Mouse (Mus musculus): Measurements from ENCODE around the gene Fam131c. TPM values are rescaled to one million over a fixed set of nuclear protein-coding genes. Genes with fewer than 3 reads are reported as not detected.

Gene Fam131c
- polyA plus RNA-seq, 1 experiment from 2014 or later, result 0.70 TPM

DNA sequence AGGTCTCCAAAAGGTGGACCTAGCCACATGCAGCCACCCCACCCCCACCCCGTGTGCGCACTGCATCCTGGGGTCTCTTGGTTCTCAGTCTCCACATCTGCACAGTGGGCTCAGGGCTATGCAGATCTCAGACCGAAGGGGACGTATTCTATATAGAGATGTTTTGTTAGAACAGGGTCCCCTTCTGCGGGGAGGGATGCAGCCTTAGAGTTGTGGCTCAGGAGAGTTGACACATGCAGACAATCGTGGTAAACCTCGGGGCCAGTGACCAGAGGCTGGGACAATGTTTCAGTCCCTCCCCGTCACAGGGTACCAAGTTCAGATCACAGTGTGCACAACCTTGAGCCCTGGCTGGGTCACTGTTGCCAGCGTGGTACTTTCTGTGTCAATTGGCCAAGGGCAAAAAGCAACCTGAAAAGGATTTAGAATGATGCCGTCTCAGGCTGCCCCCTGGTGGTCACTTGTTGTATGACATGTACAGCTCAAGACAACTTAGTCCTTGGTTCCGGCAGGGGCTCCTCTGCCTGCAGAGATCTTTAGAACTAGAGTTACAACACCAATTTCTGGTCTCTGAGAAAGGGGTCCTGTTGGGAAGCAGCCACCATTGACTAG lies 5.0 kb upstream of the Fam131c start:
- Histone ChIP-seq H3K4me1 (peaks cover 53% of the 10 kb centered on the region), H3K36me3 (no peaks in the 10 kb centered on the region), H3K27ac (replicated peaks) (peak overlapping the region; percentile 10; the same call in 1 of the 2 replicates), H3K4me3 (no peak overlapping the region), H3K9me3 (replicated peaks) (no peaks in the 10 kb centered on the region), H3K27me3 (ENCODE audit: low read depth, poor library complexity, severe bottlenecking) (peaks cover 72% of the 10 kb centered on the region)
- DNase-seq (ENCODE audit: low spot score), result peak; percentile 88
- 28% methylated on average over 11 of the region's 11 CpGs for WGBS

DNA sequence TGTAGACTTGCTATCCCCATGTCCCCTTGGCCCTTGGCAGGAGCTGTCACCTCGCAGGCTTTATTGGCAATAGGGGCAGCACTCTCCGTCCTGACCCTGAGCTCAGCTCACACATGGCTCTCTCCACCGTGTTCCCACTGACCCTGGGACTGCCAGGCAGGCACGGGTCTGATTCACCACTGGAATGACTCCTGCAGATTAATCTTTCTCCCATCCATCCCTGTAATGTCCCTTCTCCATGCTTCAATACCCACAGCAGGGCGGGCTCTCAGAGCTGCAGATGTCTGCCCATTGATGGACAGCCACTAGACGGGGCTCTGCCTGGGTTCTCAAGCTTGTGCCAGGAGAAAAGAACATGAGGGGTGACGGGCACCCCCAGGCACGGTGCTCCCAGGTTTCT lies 2.9 kb upstream of the Fam131c start:
- H3K9me3 ChIP-seq (replicated peaks), result no peaks in the 10 kb centered on the region
- H3K36me3 ChIP-seq, result no peaks in the 10 kb centered on the region
- no peak overlapping the region for H3K4me3 ChIP-seq
- peaks cover 92% of the 10 kb centered on the region for H3K27me3 ChIP-seq (ENCODE audit: low read depth, poor library complexity, severe bottlenecking)
- H3K4me1 ChIP-seq, result peaks cover 50% of the 10 kb centered on the region
- WGBS, result 67% methylated on average over 8 of the region's 8 CpGs
- no peak for DNase-seq (ENCODE audit: low spot score)
- no peak overlapping the region for H3K27ac ChIP-seq (replicated peaks)

DNA sequence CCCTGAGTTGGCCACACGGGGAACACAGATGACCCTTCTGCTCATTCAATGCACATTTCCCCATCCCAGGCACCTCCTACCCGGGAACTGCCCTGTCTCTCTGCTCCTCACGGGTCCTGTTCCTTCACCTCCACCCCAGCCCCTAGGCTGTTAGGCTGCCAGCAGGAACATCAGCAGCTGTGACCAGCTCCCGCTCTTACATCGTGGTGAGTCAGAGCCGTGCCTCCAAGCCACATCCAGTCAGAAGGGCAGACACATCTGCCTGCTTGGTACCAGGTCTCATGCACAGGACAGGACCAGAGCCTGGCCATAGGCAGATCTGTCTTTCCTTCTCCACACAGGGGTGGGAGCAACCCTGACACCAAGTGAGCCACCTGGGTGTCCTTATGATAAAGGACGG lies 2.1 kb upstream of the Fam131c start:
- H3K9me3 ChIP-seq (replicated peaks), result no peaks in the 10 kb centered on the region
- peaks cover 43% of the 10 kb centered on the region for H3K4me1 ChIP-seq
- WGBS, result 59% methylated on average over 7 of the region's 7 CpGs
- no peak overlapping the region for H3K4me3 ChIP-seq
- DNase-seq (ENCODE audit: low spot score), result no peak
- H3K27me3 ChIP-seq (ENCODE audit: low read depth, poor library complexity, severe bottlenecking), result peaks cover 97% of the 10 kb centered on the region
- H3K36me3 ChIP-seq, result no peaks in the 10 kb centered on the region
- no peak overlapping the region; the same call in 1 of the 2 replicates for H3K27ac ChIP-seq (replicated peaks)

- WGBS, result 93% methylated on average over 5 of the region's 5 CpGs
- Histone ChIP-seq H3K27me3 (ENCODE audit: low read depth, poor library complexity, severe bottlenecking) (peaks cover 44% of the 10 kb centered on the region), H3K36me3 (no peaks in the 10 kb centered on the region), H3K4me1 (peaks cover 13% of the 10 kb centered on the region), H3K27ac (replicated peaks) (no peak overlapping the region), H3K4me3 (no peak overlapping the region), H3K9me3 (replicated peaks) (no peaks in the 10 kb centered on the region)
- DNase-seq (ENCODE audit: low spot score), result no peak
These were observed 4.4 kb downstream of the Fam131c start for GRCm38 (mm10) chr4:141372426-141372825.

GRCm38 (mm10) chr4:141379674-141380073 lies 11.7 kb downstream of the Fam131c start:
- Histone ChIP-seq H3K4me1 (peaks cover 27% of the 10 kb centered on the region), H3K4me3 (no peak overlapping the region), H3K9me3 (replicated peaks) (no peaks in the 10 kb centered on the region), H3K27me3 (ENCODE audit: low read depth, poor library complexity, severe bottlenecking) (peaks cover 52% of the 10 kb centered on the region), H3K27ac (replicated peaks) (no peak overlapping the region), H3K36me3 (no peaks in the 10 kb centered on the region)
- DNase-seq (ENCODE audit: low spot score), result no peak
- WGBS, result 74% methylated on average over 8 of the region's 8 CpGs

DNA sequence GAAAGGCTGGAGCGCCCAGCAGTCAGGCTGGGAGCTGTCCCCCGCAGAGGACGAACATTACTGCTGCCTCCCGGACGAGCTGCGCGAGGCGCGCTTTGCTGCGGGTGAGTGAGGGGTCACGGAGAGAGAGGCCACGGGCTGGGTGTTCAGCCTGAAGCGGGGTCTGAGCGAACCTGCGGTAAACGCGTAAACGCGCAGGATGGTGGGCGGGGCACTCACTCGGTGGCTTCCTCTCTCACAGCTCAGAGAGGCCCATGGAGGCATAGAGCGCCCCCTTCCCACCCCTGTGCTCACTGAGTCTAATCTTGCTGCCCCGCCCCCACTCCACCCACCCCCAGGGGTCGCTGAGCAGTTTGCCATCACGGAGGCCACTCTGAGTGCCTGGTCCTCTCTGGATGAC lies 14.4 kb downstream of the Fam131c start:
- peak; percentile 38 for DNase-seq (ENCODE audit: low spot score)
- no peaks in the 10 kb centered on the region for H3K36me3 ChIP-seq
- WGBS, result 1% methylated on average over 25 of the region's 25 CpGs
- peaks cover 59% of the 10 kb centered on the region for H3K27me3 ChIP-seq (ENCODE audit: low read depth, poor library complexity, severe bottlenecking)
- no peak overlapping the region; the same call in 1 of the 2 replicates for H3K27ac ChIP-seq (replicated peaks)
- H3K9me3 ChIP-seq (replicated peaks), result no peaks in the 10 kb centered on the region
- H3K4me3 ChIP-seq, result peak overlapping the region; percentile 53
- H3K4me1 ChIP-seq, result peaks cover 33% of the 10 kb centered on the region

- Histone ChIP-seq H3K36me3 (no peaks in the 10 kb centered on the region), H3K4me1 (peaks cover 33% of the 10 kb centered on the region), H3K4me3 (no peak overlapping the region), H3K27ac (replicated peaks) (no peak overlapping the region), H3K9me3 (replicated peaks) (no peaks in the 10 kb centered on the region), H3K27me3 (ENCODE audit: low read depth, poor library complexity, severe bottlenecking) (peaks cover 50% of the 10 kb centered on the region)
- DNase-seq (ENCODE audit: low spot score), result peak; percentile 71
- under 1% methylated on average over 7 of the region's 7 CpGs for WGBS
These were observed 17.3 kb downstream of the Fam131c start for GRCm38 (mm10) chr4:141385275-141385674.

GRCm38 (mm10) chr4:141386150-141386549 lies 18.1 kb downstream of the Fam131c start:
- peaks cover 42% of the 10 kb centered on the region for H3K27me3 ChIP-seq (ENCODE audit: low read depth, poor library complexity, severe bottlenecking)
- no peaks in the 10 kb centered on the region for H3K9me3 ChIP-seq (replicated peaks)
- peaks cover 33% of the 10 kb centered on the region for H3K4me1 ChIP-seq
- WGBS, result 72% methylated on average over 7 of the region's 7 CpGs
- H3K27ac ChIP-seq (replicated peaks), result no peak overlapping the region
- DNase-seq (ENCODE audit: low spot score), result no peak
- no peaks in the 10 kb centered on the region for H3K36me3 ChIP-seq
- H3K4me3 ChIP-seq, result no peak overlapping the region

GRCm38 (mm10) chr4:141387093-141387784 lies 19.2 kb downstream of the Fam131c start:
- WGBS, result 19% methylated on average over 5 of the region's 5 CpGs
- no peaks in the 10 kb centered on the region for H3K36me3 ChIP-seq
- DNase-seq (ENCODE audit: low spot score), result peak; percentile 78
- H3K27ac ChIP-seq (replicated peaks), result peak overlapping the region; percentile 61; the same call in 1 of the 2 replicates
- H3K4me3 ChIP-seq, result no peak overlapping the region
- no peaks in the 10 kb centered on the region for H3K9me3 ChIP-seq (replicated peaks)
- H3K27me3 ChIP-seq (ENCODE audit: low read depth, poor library complexity, severe bottlenecking), result peaks cover 31% of the 10 kb centered on the region
- H3K4me1 ChIP-seq, result peaks cover 30% of the 10 kb centered on the region

GRCm38 (mm10) chr4:141387933-141388332 lies 19.9 kb downstream of the Fam131c start:
- Histone ChIP-seq H3K4me3 (no peak overlapping the region), H3K27ac (replicated peaks) (no peak overlapping the region), H3K9me3 (replicated peaks) (no peaks in the 10 kb centered on the region), H3K36me3 (no peaks in the 10 kb centered on the region), H3K27me3 (ENCODE audit: low read depth, poor library complexity, severe bottlenecking) (peaks cover 24% of the 10 kb centered on the region), H3K4me1 (peaks cover 23% of the 10 kb centered on the region)
- no peak for DNase-seq (ENCODE audit: low spot score)
- WGBS, result 70% methylated on average over 5 of the region's 5 CpGs

GRCm38 (mm10) chr4:141389366-141390150 lies 21.5 kb downstream of the Fam131c start:
- Histone ChIP-seq H3K27me3 (ENCODE audit: low read depth, poor library complexity, severe bottlenecking) (peaks cover 12% of the 10 kb centered on the region), H3K36me3 (no peaks in the 10 kb centered on the region), H3K4me3 (no peak overlapping the region), H3K27ac (replicated peaks) (no peak overlapping the region), H3K4me1 (peaks cover 8% of the 10 kb centered on the region), H3K9me3 (replicated peaks) (no peaks in the 10 kb centered on the region)
- no peak for DNase-seq (ENCODE audit: low spot score)
- WGBS, result 72% methylated on average over 18 of the region's 18 CpGs

- H3K4me3 ChIP-seq, result no peak overlapping the region
- WGBS, result 84% methylated on average over 12 of the region's 12 CpGs
- DNase-seq (ENCODE audit: low spot score), result no peak
- H3K9me3 ChIP-seq (replicated peaks), result no peaks in the 10 kb centered on the region
- no peaks in the 10 kb centered on the region for H3K36me3 ChIP-seq
- H3K27ac ChIP-seq (replicated peaks), result no peak overlapping the region
- H3K4me1 ChIP-seq, result peaks cover 8% of the 10 kb centered on the region
- peaks cover 22% of the 10 kb centered on the region for H3K27me3 ChIP-seq (ENCODE audit: low read depth, poor library complexity, severe bottlenecking)
These were observed 23.3 kb downstream of the Fam131c start for GRCm38 (mm10) chr4:141391293-141391692.

All from midbrain, embryonic 10.5 days (tissue).